Mouse (Mus musculus): ENCODE measurements around the gene Olfr1491. TPM values are rescaled to one million over a fixed set of nuclear protein-coding genes. Genes with fewer than 3 reads are reported as not detected.

The Olfr1491 gene
- polyA plus RNA-seq (2017; shearing (Covaris generic)) = not detected

GRCm38 (mm10) chr19:13696968-13697367 is at the start of gene Olfr1491:
Gene Olfr1491, plus strand, starts transcription at chr19:13697268.

GRCm38 (mm10) chr19:13650791-13651190 is 46.3 kb upstream of the Olfr1491 start, which contains the start of gene Olfr1490:
Gene Olfr1490, plus strand, starts transcription at chr19:13651091.

DNA sequence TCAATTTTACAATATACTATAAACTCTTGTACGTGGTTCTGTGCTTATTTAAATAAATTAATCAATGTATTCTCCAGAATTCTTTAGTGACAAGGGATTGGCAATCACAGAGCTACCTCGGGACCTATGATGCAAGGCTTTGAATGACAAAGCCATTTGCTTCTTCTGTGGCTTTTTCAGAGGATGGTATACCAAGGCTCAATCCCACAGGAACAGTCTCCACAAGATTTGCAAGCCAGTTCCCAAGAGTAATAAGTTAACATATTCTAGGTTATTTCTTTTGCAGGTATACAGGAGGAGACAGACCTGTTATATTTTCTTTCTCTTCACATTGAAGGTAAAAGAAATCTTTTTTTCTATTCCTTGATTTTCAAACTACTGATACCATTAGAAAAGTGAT is 25.9 kb downstream of the Olfr1491 start, which contains the start of gene Olfr1493-ps1:
TSS of gene Olfr1493-ps1 (plus strand) at position 301 of the 400 bp plus-strand sequence.

GRCm38 (mm10) chr19:13739428-13739827 is 42.4 kb downstream of the Olfr1491 start, which contains the start of gene Olfr1494:
Gene Olfr1494, plus strand, starts transcription at chr19:13739728.

Other genes with a start within 250 kb of the Olfr1491 start
- not detected for gene Olfr1472, start 241.2 kb upstream of the Olfr1491 start, polyA plus RNA-seq (2017; shearing (Covaris generic))
- not detected for gene Olfr1474, start 227.7 kb upstream of the Olfr1491 start, polyA plus RNA-seq (2017; shearing (Covaris generic))
- gene Olfr1475, start 217.1 kb upstream of the Olfr1491 start, polyA plus RNA-seq (2017; shearing (Covaris generic)) = not detected
- gene Olfr1477, start 196.7 kb upstream of the Olfr1491 start, polyA plus RNA-seq (2017; shearing (Covaris generic)) = 0.20 TPM
- gene Olfr1480, start 169.4 kb upstream of the Olfr1491 start, polyA plus RNA-seq (2017; shearing (Covaris generic)) = not detected
- gene Olfr1484, start 113.8 kb upstream of the Olfr1491 start, polyA plus RNA-seq (2017; shearing (Covaris generic)) = 0.06 TPM
- gene Olfr1487, start 79.9 kb upstream of the Olfr1491 start, polyA plus RNA-seq (2017; shearing (Covaris generic)) = not detected
- 0.04 TPM for gene Olfr1489, start 65.6 kb upstream of the Olfr1491 start, polyA plus RNA-seq (2017; shearing (Covaris generic))
- gene Olfr1490, start 46.2 kb upstream of the Olfr1491 start, polyA plus RNA-seq (2017; shearing (Covaris generic)) = not detected
- 0.10 TPM for gene Olfr1493-ps1, start 26.0 kb downstream of the Olfr1491 start, polyA plus RNA-seq (2017; shearing (Covaris generic))
- not detected for gene Olfr1494, start 42.5 kb downstream of the Olfr1491 start, polyA plus RNA-seq (2017; shearing (Covaris generic))
- gene Olfr1495, start 67.3 kb downstream of the Olfr1491 start, polyA plus RNA-seq (2017; shearing (Covaris generic)) = not detected
- gene Olfr1496, start 80.6 kb downstream of the Olfr1491 start, polyA plus RNA-seq (2017; shearing (Covaris generic)) = not detected
- gene Olfr1497, start 100.9 kb downstream of the Olfr1491 start, polyA plus RNA-seq (2017; shearing (Covaris generic)) = not detected
- not detected for gene Olfr1499, start 122.2 kb downstream of the Olfr1491 start, polyA plus RNA-seq (2017; shearing (Covaris generic))
- 0.41 TPM for gene Olfr1500, start 133.2 kb downstream of the Olfr1491 start, polyA plus RNA-seq (2017; shearing (Covaris generic))
- gene Olfr1501, start 153.4 kb downstream of the Olfr1491 start, polyA plus RNA-seq (2017; shearing (Covaris generic)) = not detected
- gene Olfr1502, start 164.5 kb downstream of the Olfr1491 start, polyA plus RNA-seq (2017; shearing (Covaris generic)) = not detected
- gene Olfr1504, start 200.7 kb downstream of the Olfr1491 start, polyA plus RNA-seq (2017; shearing (Covaris generic)) = not detected
- not detected for gene Olfr1505, start 216.3 kb downstream of the Olfr1491 start, polyA plus RNA-seq (2017; shearing (Covaris generic))